Comparison of ENCODE assay signal across 8 mouse cellular contexts in genomic region chr6:88916153-88916552, GRCm38 (mm10). TPM values are rescaled to one million over a fixed set of nuclear protein-coding genes. Genes with fewer than 3 reads are reported as not detected.
DNase-seq lines count a peak whose midpoint lies in the region; ATAC-seq and TF ChIP-seq lines count a peak whose summit lies in the region.

No protein-coding gene starts in this region.

- no peak overlapping the region for H3K27ac ChIP-seq in gastrocnemius, adult 2 months

- peak; percentile 67 for TF ChIP-seq CTCF in gastrocnemius, adult 2 months (IDR thresholded peaks at IDR 0.05)

- H3K4me3 ChIP-seq in gastrocnemius, adult 2 months = no peak overlapping the region

- DNase-seq in gastrocnemius, adult 2 months = peak; percentile 57
- no peak for DNase-seq in gastrocnemius, adult 8-10 months (ENCODE audit: low spot score in 2 of 2)
- DNase-seq in right cerebral cortex, adult 2 months (ENCODE audit: low spot score in 2 of 2) = peak; percentile 65 to 69
- no peak for DNase-seq in right cerebral cortex, adult 18-20 months
- peak; percentile 66 to 81 for DNase-seq in cerebellum, postnatal 25 days
- peak; percentile 64 to 75 for DNase-seq in heart, postnatal 10 days
- no peak for DNase-seq in ovary, adult 18-20 months (ENCODE audit: low spot score)

- intact Hi-C loops in gastrocnemius, adult 2 months (cut with DNase I) = no loop called here
- intact Hi-C loops in heart, postnatal 10 days (cut with DNase I) = no loop called here

- ATAC-seq in megakaryocyte progenitor cell, adult 5-6 weeks (replicated peaks; ENCODE audit: poor library complexity) = peak; percentile 57

RNA-seq across cellular contexts. Expression of gene Tpra1, which starts 14.1 kb away (rescaled TPM):
- 10 to 100 TPM; 25.5 to 26.1 TPM for total RNA-seq in gastrocnemius, adult 2 months (2021)
- 10 to 100 TPM; 22.8 to 25.8 (median 24.8) TPM for total RNA-seq in gastrocnemius, adult 8-10 months (2022)
- 10 to 100 TPM; 31.8 to 34.3 TPM for total RNA-seq in heart, postnatal 10 days (2021)
- total RNA-seq in megakaryocyte progenitor cell, adult 5-6 weeks (2015) = 24.3 and 26.1 TPM in 2 replicates
- 28.4 and 32.8 TPM in 2 replicates for total RNA-seq in megakaryocyte progenitor cell, adult 5-6 weeks (2017)

RNA-seq across cellular contexts. Expression of gene Mcm2, which starts 17.6 kb away (rescaled TPM):
- total RNA-seq in gastrocnemius, adult 2 months (2021) = 1 to 10 TPM; 6.6 to 7.5 TPM
- total RNA-seq in gastrocnemius, adult 8-10 months (2022) = 1 to 10 TPM; 5.9 to 9.6 (median 7.8) TPM
- 10 to 100 TPM; 36.7 to 48.8 TPM for total RNA-seq in heart, postnatal 10 days (2021)
- total RNA-seq in megakaryocyte progenitor cell, adult 5-6 weeks (2015) = 103 and 107 TPM in 2 replicates
- total RNA-seq in megakaryocyte progenitor cell, adult 5-6 weeks (2017) = 150 and 151 TPM in 2 replicates

RNA-seq across cellular contexts. Expression of gene Podxl2, which starts 41.3 kb away (rescaled TPM):
- total RNA-seq in gastrocnemius, adult 2 months (2021) = 10 to 100 TPM; 48.5 to 55.1 TPM
- total RNA-seq in gastrocnemius, adult 8-10 months (2022) = 10 to 100 TPM; 66.1 to 68.8 (median 66.9) TPM
- total RNA-seq in heart, postnatal 10 days (2021) = 10 to 100 TPM; 49.9 to 54.8 TPM
- total RNA-seq in megakaryocyte progenitor cell, adult 5-6 weeks (2015) = 0.15 TPM in 1 of 2 replicates, not detected in the other
- 0.41 and 0.92 TPM in 2 replicates for total RNA-seq in megakaryocyte progenitor cell, adult 5-6 weeks (2017)

Comparison
In these comparisons a context has a peak if more than half of its experiments do, and no peak if none do; other contexts are left out.
1. DNase-seq: peak in gastrocnemius, adult 2 months (single experiment), right cerebral cortex, adult 2 months (2 of 2), cerebellum, postnatal 25 days (2 of 2) and heart, postnatal 10 days (2 of 2); none in gastrocnemius, adult 8-10 months (0 of 2), right cerebral cortex, adult 18-20 months (single experiment) and ovary, adult 18-20 months (single experiment).
2. RNA of gene Podxl2, which starts 41.3 kb away (total RNA-seq): 66.1 to 68.8 TPM in gastrocnemius, adult 8-10 months, 48.5 to 55.1 TPM in gastrocnemius, adult 2 months and 49.9 to 54.8 TPM in heart, postnatal 10 days; 0.15 to 0.92 TPM in megakaryocyte progenitor cell, adult 5-6 weeks; every median in the first group is over 10 times any median in the second.